Mouse (Mus musculus) stomach, postnatal 0 days (tissue): ENCODE results near the gene Ostf1. TPM values are rescaled to one million over a fixed set of nuclear protein-coding genes. Genes with fewer than 3 reads are reported as not detected.

ENCODE experiments used
- ATAC-seq: fragments of 200-750 bp; cut with Nextera tagmentation; 2 replicates; pipeline ENCODE4 v1.8.0; 2017; ENCODE audit not compliant: low FRiP score, low TSS enrichment
- DNase-seq: peaks from one replicate; pipeline ENCODE4 v3.0.0-alpha.2; 2016; ENCODE audit warnings: low spot score
- H3K27ac ChIP-seq: fragments of 300-500 bp; sonication (generic); replicated peaks from 2 replicates; pipeline ENCODE4 v1.5.1; 2014; ENCODE audit warnings: mild to moderate bottlenecking, control low read depth
- H3K27me3 ChIP-seq: fragments of 300-500 bp; sonication (generic); 2 replicates; pipeline ENCODE4 v1.6.1; 2014; ENCODE audit warnings: low read length; ENCODE audit not compliant: control insufficient read depth, insufficient read depth
- H3K36me3 ChIP-seq: fragments of 300-500 bp; sonication (generic); 2 replicates; pipeline ENCODE4 v1.6.1; 2014; ENCODE audit warnings: low read length, mixed read lengths; ENCODE audit not compliant: control insufficient read depth, insufficient read depth
- H3K4me1 ChIP-seq: fragments of 300-500 bp; sonication (generic); replicated peaks from 2 replicates; pipeline ENCODE4 v1.6.1; 2014; ENCODE audit warnings: antibody characterized with exemption; ENCODE audit not compliant: control insufficient read depth, insufficient read depth
- H3K4me2 ChIP-seq: fragments of 300-500 bp; sonication (generic); replicated peaks from 2 replicates; pipeline ENCODE4 v1.6.1; 2014; ENCODE audit warnings: low read depth, mild to moderate bottlenecking, control low read depth, moderate library complexity
- H3K4me3 ChIP-seq: fragments of 300-500 bp; sonication (generic); 2 replicates; pipeline ENCODE4 v1.5.1; 2014; ENCODE audit warnings: low read depth, low read length, control low read depth
- H3K9ac ChIP-seq: fragments of 300-500 bp; sonication (generic); 2 replicates; pipeline ENCODE4 v1.6.1; 2014; ENCODE audit warnings: mild to moderate bottlenecking, low read length, control low read depth, mixed read lengths
- H3K9me3 ChIP-seq: fragments of 300-500 bp; sonication (generic); 2 replicates; pipeline ENCODE4 v1.6.1; 2016; ENCODE audit warnings: low read length; ENCODE audit not compliant: control insufficient read depth
- CTCF ChIP-seq: IDR thresholded peaks from 2 replicates; pipeline ENCODE4 v1.5.1; 2016; ENCODE audit warnings: antibody characterized with exemption, low read depth, mild to moderate bottlenecking, moderate library complexity
- EP300 ChIP-seq: optimal IDR thresholded peaks from 2 replicates; pipeline ENCODE3; 2016; ENCODE audit warnings: antibody characterized with exemption
- WGBS: fragments of 180-500 bp; shearing (Covaris S2); extraction: QIAGEN DNeasy Blood & Tissue Kit; methylation state at CpG from one replicate; pipeline ENCODE4 v1.1.7; 2014; 5-methylcytosine and 5-hydroxymethylcytosine counted together
- polyA plus RNA-seq: library from polyadenylated mRNA; unstranded; fragments of >200 nt; fragmentation: Nextera tagmentation; extraction: Ambion mirVana; gene quantifications from 2 replicates; pipeline ENCODE4 v1.2.1, GENCODE M21; 2015

The Ostf1 gene
- polyA plus RNA-seq, 1 experiment from 2014 or later = 129 TPM

DNA sequence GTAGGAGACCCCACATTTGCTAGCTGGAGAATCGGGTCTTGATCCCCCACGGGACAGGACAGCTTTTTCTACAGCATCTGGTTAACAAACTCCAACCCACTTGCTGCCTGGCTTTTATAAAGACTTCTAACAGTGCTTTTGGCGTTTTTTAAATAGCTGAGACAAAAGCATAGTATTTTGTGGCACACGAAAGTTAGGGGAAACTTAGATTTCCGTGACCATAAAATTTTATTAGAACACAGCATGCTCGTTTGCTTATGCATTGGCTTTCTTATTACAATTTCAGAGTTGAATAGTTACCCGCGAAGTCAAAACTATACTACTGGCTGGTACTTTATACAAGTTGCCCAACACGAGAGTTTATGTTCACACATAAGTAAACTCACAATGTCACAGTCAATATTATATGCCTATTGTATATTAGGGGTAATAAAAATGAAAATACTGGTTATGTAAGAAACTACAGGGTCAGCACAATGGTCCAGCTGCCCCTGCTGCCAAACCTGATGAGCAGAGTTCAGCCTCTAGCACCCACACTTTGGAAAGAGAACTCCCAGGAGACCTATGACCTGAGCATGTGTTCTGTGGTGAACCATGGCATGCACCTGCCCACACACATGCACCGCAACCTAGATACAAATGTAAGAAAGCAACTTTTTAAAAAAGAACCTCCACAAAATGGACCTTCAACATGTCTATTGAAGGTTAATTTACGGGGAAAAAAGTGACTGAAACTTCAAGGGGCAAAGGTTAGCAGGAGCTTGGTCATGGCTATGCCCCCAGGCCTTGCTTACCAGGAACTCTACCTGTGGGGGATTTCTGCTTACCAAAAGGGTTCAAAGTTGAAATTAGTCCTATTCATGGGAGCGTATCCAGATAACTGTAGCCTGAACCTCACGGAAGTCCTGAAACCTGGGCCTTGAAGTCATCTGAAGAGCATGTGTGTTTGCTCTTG lies 885 bp upstream of the Ostf1 start:
- H3K27me3 ChIP-seq = no peaks in the 10 kb centered on the region
- no peaks in the 10 kb centered on the region for H3K4me1 ChIP-seq
- 58% methylated on average over 13 of the region's 13 CpGs for WGBS
- peak overlapping the region; percentile 61 for H3K4me2 ChIP-seq
- no peak for ATAC-seq
- no peaks in the 10 kb centered on the region for H3K9me3 ChIP-seq
- no peak for DNase-seq
- no peak overlapping the region for H3K27ac ChIP-seq
- H3K4me3 ChIP-seq = peak overlapping the region; percentile 90
- no peaks in the 10 kb centered on the region for H3K36me3 ChIP-seq
- H3K9ac ChIP-seq = peak overlapping the region; percentile 92
- no peak for TF ChIP-seq EP300
- no peak for TF ChIP-seq CTCF

DNA sequence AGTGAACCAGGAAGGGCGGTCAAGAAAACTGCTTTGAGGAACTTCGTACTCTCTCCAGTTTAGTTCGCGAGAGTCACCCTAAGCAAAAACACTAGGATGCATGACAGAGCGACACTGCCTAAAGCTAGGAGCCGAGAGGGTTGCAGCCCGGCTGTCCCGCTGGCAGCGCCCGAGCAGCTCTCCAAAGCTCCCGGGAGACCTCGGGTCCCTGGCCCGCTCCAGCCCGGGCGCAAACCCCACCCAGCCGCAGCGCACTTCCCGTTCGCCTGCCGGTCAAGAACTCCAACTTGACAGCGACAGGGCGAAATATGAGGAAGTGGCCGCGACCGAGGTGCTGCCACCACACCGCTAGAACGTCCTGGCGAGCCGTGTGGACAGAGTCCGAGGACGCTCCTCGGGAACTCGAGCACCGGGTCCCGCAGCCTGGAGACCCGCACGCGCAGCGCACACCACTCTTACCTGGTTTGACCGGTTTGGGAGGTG lies 421 bp downstream of the Ostf1 start:
- H3K4me3 ChIP-seq = peak overlapping the region; percentile 90
- H3K36me3 ChIP-seq = no peaks in the 10 kb centered on the region
- TF ChIP-seq EP300 = no peak
- no peak for TF ChIP-seq CTCF
- H3K4me2 ChIP-seq = peak overlapping the region; percentile 61
- H3K27ac ChIP-seq = peak overlapping the region; percentile 96
- ATAC-seq (peak; percentile 77), DNase-seq (peak; percentile 77)
- peak overlapping the region; percentile 92 for H3K9ac ChIP-seq
- WGBS = 0% methylated on average over 40 of the region's 40 CpGs
- H3K4me1 ChIP-seq = no peaks in the 10 kb centered on the region
- H3K9me3 ChIP-seq = no peaks in the 10 kb centered on the region
- H3K27me3 ChIP-seq = no peaks in the 10 kb centered on the region

DNA sequence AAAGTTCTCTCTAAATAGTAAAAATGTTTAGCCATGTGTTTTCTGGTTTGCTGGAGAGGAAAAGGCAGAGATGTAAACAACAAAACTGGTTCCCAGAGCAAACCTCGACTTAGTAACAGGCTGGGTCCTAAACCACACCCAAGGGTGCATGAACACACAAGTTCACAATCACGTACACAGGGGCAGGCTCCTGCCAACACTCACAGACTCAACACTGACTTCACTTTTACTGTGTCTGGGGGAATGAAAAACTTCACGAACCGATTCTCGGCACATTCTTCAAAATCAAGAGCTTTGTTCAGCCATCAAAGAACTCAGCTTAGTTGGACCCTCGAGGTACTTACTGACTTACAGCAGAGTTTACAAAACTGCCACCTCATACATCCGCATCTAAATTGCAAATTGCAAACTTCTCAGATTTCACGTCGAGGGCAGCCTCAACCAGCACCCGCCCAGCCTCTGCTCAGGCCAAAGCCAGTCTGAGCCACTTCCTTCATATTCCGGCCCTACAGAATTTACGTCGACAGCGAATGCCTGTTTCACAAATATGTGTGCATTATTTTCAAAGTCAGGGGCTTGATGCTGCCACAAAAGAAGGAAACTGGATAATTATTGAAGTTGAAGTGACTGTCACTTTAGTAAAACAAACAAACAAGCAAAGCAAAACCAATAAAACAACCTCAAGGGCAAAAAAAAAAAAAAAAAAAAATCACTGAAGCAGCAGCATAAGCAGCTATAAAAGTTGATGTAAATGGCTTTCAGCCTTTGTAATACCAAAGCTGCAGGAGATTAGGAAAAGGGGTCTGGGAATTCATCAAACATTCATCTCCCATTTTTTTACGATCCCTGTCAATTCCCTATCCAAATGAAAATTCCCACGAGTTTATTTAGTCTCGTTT lies 1.2 kb downstream of the Ostf1 start:
- Histone ChIP-seq H3K36me3 (no peaks in the 10 kb centered on the region), H3K9me3 (no peaks in the 10 kb centered on the region), H3K4me2 (peak overlapping the region; percentile 61), H3K9ac (peak overlapping the region; percentile 92), H3K4me1 (no peaks in the 10 kb centered on the region), H3K4me3 (peak overlapping the region; percentile 90), H3K27me3 (no peaks in the 10 kb centered on the region), H3K27ac (peak overlapping the region; percentile 96)
- peak; percentile 56 for DNase-seq
- no peak for TF ChIP-seq EP300
- TF ChIP-seq CTCF = no peak
- WGBS = 6% methylated on average over 17 of the region's 17 CpGs
- no peak for ATAC-seq

DNA sequence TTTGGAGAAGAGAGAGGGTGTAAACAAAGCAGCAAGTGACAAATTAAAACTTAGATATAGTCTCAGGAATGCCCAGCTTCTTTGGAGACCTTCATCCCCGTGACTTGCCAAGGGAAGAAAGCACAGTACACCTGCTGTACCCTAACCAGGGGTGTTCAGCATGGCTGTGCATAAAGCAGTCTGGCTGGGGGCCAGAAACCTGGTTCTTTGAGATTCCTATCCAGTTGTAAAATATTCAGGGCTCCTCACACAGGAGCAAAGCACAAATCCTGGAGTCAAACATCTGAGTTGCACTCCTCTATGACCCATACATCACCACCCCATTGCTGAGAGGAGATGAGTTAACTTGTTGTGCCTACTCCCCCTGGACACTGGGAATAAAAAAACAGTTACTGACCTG lies 2.0 kb downstream of the Ostf1 start:
- ATAC-seq = no peak
- no peak overlapping the region for H3K27ac ChIP-seq
- H3K4me1 ChIP-seq = no peaks in the 10 kb centered on the region
- TF ChIP-seq EP300 = no peak
- TF ChIP-seq CTCF = no peak
- DNase-seq = peak; percentile 23
- peak overlapping the region; percentile 61; the same call in 1 of the 2 replicates for H3K4me2 ChIP-seq
- 68% methylated on average over 1 of the region's 1 CpGs for WGBS
- H3K27me3 ChIP-seq = no peaks in the 10 kb centered on the region
- H3K4me3 ChIP-seq = no peak overlapping the region
- no peaks in the 10 kb centered on the region for H3K9me3 ChIP-seq
- H3K36me3 ChIP-seq = no peaks in the 10 kb centered on the region
- H3K9ac ChIP-seq = no peak overlapping the region

DNA sequence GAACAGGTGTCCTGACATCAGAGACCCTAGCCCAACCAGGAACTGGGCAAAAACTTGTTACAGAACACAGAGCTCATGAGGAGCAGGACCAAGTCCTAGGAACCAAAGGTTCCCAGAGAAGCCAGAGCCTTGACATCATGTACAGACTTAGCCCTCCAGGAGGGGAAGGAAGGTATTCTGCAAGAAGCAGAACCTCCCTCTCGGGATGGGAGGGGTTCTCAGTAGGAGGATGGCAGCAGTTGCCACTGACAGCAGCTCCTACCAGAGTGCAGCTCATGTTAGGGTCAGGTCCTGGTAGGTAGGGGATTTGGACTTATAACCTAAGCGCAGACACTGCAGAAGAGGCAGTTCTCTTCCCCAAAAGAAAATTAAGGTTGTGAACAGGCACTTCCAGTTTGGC lies 7.7 kb downstream of the Ostf1 start:
- DNase-seq (no peak), ATAC-seq (no peak)
- Histone ChIP-seq H3K9ac (no peak overlapping the region), H3K27me3 (no peaks in the 10 kb centered on the region), H3K9me3 (no peaks in the 10 kb centered on the region), H3K4me1 (no peaks in the 10 kb centered on the region), H3K4me3 (no peak overlapping the region), H3K27ac (no peak overlapping the region), H3K36me3 (no peaks in the 10 kb centered on the region), H3K4me2 (no peak overlapping the region)
- no peak for TF ChIP-seq CTCF
- WGBS = 72% methylated on average over 2 of the region's 2 CpGs
